Mouse (Mus musculus): ENCODE measurements at regions not wholly inside any gene's neighbourhood (a gene's known extent, or its start where the extent isn't known, plus 50 kb on each side); places are given as distances from the start of the nearest gene placed in this dataset.

- no peaks in the 10 kb centered on the region for H3K4me1 ChIP-seq (ENCODE audit: control insufficient read depth, insufficient read depth, low read length)
- TF ChIP-seq CTCF (IDR thresholded peaks at IDR 0.05; ENCODE audit: insufficient read depth, low read length) (no peak), POLR2A (IDR thresholded peaks at IDR 0.05; ENCODE audit: borderline replicate concordance, extremely low read depth, low read depth, low read length) (no peak)
Measured at GRCm38 (mm10) chr17:50426146-50426545, 83.1 kb upstream of the Plcl2 start.

GRCm38 (mm10) chr17:50427331-50428003 lies 81.7 kb upstream of the Plcl2 start:
- DNase-seq: no peak
- 47% methylated on average over 10 of the region's 10 CpGs for WGBS
- Histone ChIP-seq H3K4me1 (ENCODE audit: control insufficient read depth, insufficient read depth, low read length) (no peaks in the 10 kb centered on the region), H3K4me3 (replicated peaks; ENCODE audit: extremely low read depth, low read depth, low read length) (no peak overlapping the region)
- no peak for TF ChIP-seq POLR2A (IDR thresholded peaks at IDR 0.05; ENCODE audit: borderline replicate concordance, extremely low read depth, low read depth, low read length)
- no peak for TF ChIP-seq CTCF (IDR thresholded peaks at IDR 0.05; ENCODE audit: insufficient read depth, low read length)

More at GRCm38 (mm10) chr17:50426146-50426545, 83.1 kb upstream of the Plcl2 start:
- 74% methylated on average over 7 of the region's 7 CpGs for WGBS
- no peak overlapping the region for H3K4me3 ChIP-seq (replicated peaks; ENCODE audit: extremely low read depth, low read depth, low read length)
- DNase-seq: no peak

GRCm38 (mm10) chr17:50428004-50428560 lies 81.1 kb upstream of the Plcl2 start:
- 69% methylated on average over 5 of the region's 5 CpGs for WGBS
- TF ChIP-seq CTCF (IDR thresholded peaks at IDR 0.05; ENCODE audit: insufficient read depth, low read length) (no peak), POLR2A (IDR thresholded peaks at IDR 0.05; ENCODE audit: borderline replicate concordance, extremely low read depth, low read depth, low read length) (no peak)
- no peak for DNase-seq
- no peak overlapping the region for H3K4me3 ChIP-seq (replicated peaks; ENCODE audit: extremely low read depth, low read depth, low read length)
- H3K4me1 ChIP-seq (ENCODE audit: control insufficient read depth, insufficient read depth, low read length): no peaks in the 10 kb centered on the region

- Histone ChIP-seq H3K4me3 (replicated peaks; ENCODE audit: extremely low read depth, low read depth, low read length) (no peak overlapping the region), H3K4me1 (ENCODE audit: control insufficient read depth, insufficient read depth, low read length) (no peaks in the 10 kb centered on the region)
- no peak for TF ChIP-seq CTCF (IDR thresholded peaks at IDR 0.05; ENCODE audit: insufficient read depth, low read length)
- no peak for TF ChIP-seq POLR2A (IDR thresholded peaks at IDR 0.05; ENCODE audit: borderline replicate concordance, extremely low read depth, low read depth, low read length)
- 72% methylated on average over 6 of the region's 6 CpGs for WGBS
- DNase-seq: no peak
Measured at GRCm38 (mm10) chr17:50432559-50432958, 76.6 kb upstream of the Plcl2 start.

DNA sequence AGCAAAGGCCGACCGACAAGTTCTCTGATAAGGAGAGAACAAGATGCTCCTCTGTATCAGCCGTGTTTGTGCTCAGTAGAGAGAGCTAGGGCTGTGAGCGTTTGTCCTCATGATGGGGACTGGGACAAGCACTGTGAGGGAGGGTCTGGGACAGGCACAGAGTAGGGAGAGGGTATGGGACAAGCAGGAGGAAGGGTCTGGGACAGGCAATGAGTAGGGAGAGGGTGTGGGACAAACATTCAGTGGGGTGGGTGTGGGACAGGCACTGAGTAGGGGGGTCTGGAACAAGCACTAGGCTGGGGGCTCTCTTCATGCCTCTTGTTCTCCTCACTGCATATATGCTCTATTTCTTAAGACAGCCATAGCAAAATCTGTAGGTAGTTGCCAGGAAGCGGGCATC lies 70.2 kb upstream of the Plcl2 start:
- TF ChIP-seq POLR2A (IDR thresholded peaks at IDR 0.05; ENCODE audit: borderline replicate concordance, extremely low read depth, low read depth, low read length) (no peak), CTCF (IDR thresholded peaks at IDR 0.05; ENCODE audit: insufficient read depth, low read length) (no peak)
- 71% methylated on average over 5 of the region's 5 CpGs for WGBS
- no peak for DNase-seq
- Histone ChIP-seq H3K4me3 (replicated peaks; ENCODE audit: extremely low read depth, low read depth, low read length) (no peak overlapping the region), H3K4me1 (ENCODE audit: control insufficient read depth, insufficient read depth, low read length) (no peaks in the 10 kb centered on the region)

DNA sequence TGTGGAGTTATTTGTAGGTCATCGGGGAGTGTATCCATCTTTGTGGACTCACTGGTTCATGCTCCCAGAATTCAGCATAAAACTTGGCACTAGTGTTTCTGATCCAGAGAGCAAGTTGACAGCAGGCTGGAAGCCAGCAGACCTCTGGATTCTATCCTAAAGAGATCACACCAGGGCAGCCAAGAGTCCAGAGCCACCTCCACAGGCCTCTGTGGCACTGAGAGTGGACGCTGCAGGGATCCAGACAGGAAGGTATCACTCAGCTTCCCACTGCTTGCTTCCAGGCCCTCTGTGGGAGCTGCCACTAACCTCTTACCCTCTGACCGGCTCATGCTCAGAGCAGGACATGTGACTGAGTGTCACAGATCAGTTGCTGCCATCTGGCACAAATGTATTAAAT lies 69.8 kb upstream of the Plcl2 start:
- no peak for DNase-seq
- TF ChIP-seq POLR2A (IDR thresholded peaks at IDR 0.05; ENCODE audit: borderline replicate concordance, extremely low read depth, low read depth, low read length) (no peak), CTCF (IDR thresholded peaks at IDR 0.05; ENCODE audit: insufficient read depth, low read length) (no peak)
- WGBS: 64% methylated on average over 3 of the region's 3 CpGs
- H3K4me1 ChIP-seq (ENCODE audit: control insufficient read depth, insufficient read depth, low read length): no peaks in the 10 kb centered on the region
- no peak overlapping the region for H3K4me3 ChIP-seq (replicated peaks; ENCODE audit: extremely low read depth, low read depth, low read length)

DNA sequence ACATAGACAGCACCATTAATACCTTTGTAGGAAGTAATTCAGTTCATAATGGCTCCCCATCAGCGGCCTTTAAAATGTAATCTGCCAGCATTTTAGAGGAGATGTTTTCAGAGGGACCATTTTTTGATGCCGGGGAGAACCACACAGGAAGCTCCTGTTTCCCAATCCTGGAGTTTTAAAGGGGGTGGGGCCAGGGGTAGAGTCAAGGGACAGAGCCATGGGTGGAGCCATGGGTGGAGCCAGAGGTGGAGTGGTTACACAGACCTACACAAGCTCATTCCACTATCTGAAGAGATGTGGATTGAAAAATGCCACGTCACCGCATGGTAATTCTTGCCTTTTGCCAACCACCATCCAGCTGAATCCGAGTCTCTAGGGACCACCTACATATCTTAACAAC lies 67.1 kb upstream of the Plcl2 start:
- Histone ChIP-seq H3K4me1 (ENCODE audit: control insufficient read depth, insufficient read depth, low read length) (no peaks in the 10 kb centered on the region), H3K4me3 (replicated peaks; ENCODE audit: extremely low read depth, low read depth, low read length) (no peak overlapping the region)
- no peak for DNase-seq
- no peak for TF ChIP-seq CTCF (IDR thresholded peaks at IDR 0.05; ENCODE audit: insufficient read depth, low read length)
- TF ChIP-seq POLR2A (IDR thresholded peaks at IDR 0.05; ENCODE audit: borderline replicate concordance, extremely low read depth, low read depth, low read length): no peak
- WGBS: 83% methylated on average over 5 of the region's 5 CpGs

GRCm38 (mm10) chr17:50442905-50443304 lies 66.3 kb upstream of the Plcl2 start:
- 86% methylated on average over 6 of the region's 6 CpGs for WGBS
- DNase-seq: no peak
- no peak for TF ChIP-seq CTCF (IDR thresholded peaks at IDR 0.05; ENCODE audit: insufficient read depth, low read length)

GRCm38 (mm10) chr17:50443376-50444022 lies 65.7 kb upstream of the Plcl2 start:
- TF ChIP-seq POLR2A (IDR thresholded peaks at IDR 0.05; ENCODE audit: borderline replicate concordance, extremely low read depth, low read depth, low read length) (no peak), CTCF (IDR thresholded peaks at IDR 0.05; ENCODE audit: insufficient read depth, low read length) (no peak)
- no peak overlapping the region for H3K4me3 ChIP-seq (replicated peaks; ENCODE audit: extremely low read depth, low read depth, low read length)
- WGBS: 69% methylated on average over 6 of the region's 6 CpGs
- H3K4me1 ChIP-seq (ENCODE audit: control insufficient read depth, insufficient read depth, low read length): no peaks in the 10 kb centered on the region; the same call in 1 of the 2 replicates
- no peak for DNase-seq

More at GRCm38 (mm10) chr17:50442905-50443304, 66.3 kb upstream of the Plcl2 start:
- no peak overlapping the region for H3K4me3 ChIP-seq (replicated peaks; ENCODE audit: extremely low read depth, low read depth, low read length)
- no peaks in the 10 kb centered on the region for H3K4me1 ChIP-seq (ENCODE audit: control insufficient read depth, insufficient read depth, low read length)

- Histone ChIP-seq H3K4me1 (ENCODE audit: control insufficient read depth, insufficient read depth, low read length) (no peaks in the 10 kb centered on the region; the same call in 1 of the 2 replicates), H3K4me3 (replicated peaks; ENCODE audit: extremely low read depth, low read depth, low read length) (no peak overlapping the region)
- TF ChIP-seq POLR2A (IDR thresholded peaks at IDR 0.05; ENCODE audit: borderline replicate concordance, extremely low read depth, low read depth, low read length) (no peak), CTCF (IDR thresholded peaks at IDR 0.05; ENCODE audit: insufficient read depth, low read length) (no peak)
- no peak for DNase-seq
- WGBS: 64% methylated on average over 1 of the region's 1 CpGs
Measured at GRCm38 (mm10) chr17:50444023-50444389, 65.2 kb upstream of the Plcl2 start.

Measured in lung, adult 2 months (tissue).